Mouse (Mus musculus) C2C12 (cell line): ENCODE results near the gene Mroh3. TPM values are rescaled to one million over a fixed set of nuclear protein-coding genes. Genes with fewer than 3 reads are reported as not detected.

Experiments used
- H3K27me3 ChIP-seq: one replicate; pipeline ENCODE4 v1.6.1; 2011; ENCODE audit not compliant: control insufficient read depth, insufficient read depth, insufficient read length
- H3K36me3 ChIP-seq: one replicate; pipeline ENCODE4 v1.6.1; 2011; ENCODE audit not compliant: control insufficient read depth, insufficient read depth
- H3K4me3 ChIP-seq: one replicate; pipeline ENCODE4 v1.5.1; 2011; ENCODE audit warnings: mild to moderate bottlenecking, control low read depth; ENCODE audit not compliant: poor library complexity, insufficient read depth, severe bottlenecking
- H3K79me2 ChIP-seq: one replicate; pipeline ENCODE4 v1.6.1; 2011; ENCODE audit not compliant: control insufficient read depth, insufficient read depth
- H3K79me3 ChIP-seq: one replicate; pipeline ENCODE4 v1.6.1; 2011; ENCODE audit warnings: low read depth, control low read depth
- H3ac ChIP-seq: one replicate; pipeline ENCODE3; 2011; ENCODE audit warnings: low read depth; ENCODE audit not compliant: control insufficient read depth, insufficient read length
- CEBPB ChIP-seq: IDR thresholded peaks from one replicate; pipeline ENCODE4 v1.6.1; 2011; ENCODE audit warnings: low read depth, mild to moderate bottlenecking, control low read depth, moderate library complexity
- CTCF ChIP-seq: IDR thresholded peaks from one replicate; pipeline ENCODE4 v1.5.1; 2011; ENCODE audit not compliant: control insufficient read depth, insufficient read depth, insufficient read length
- FOSL1 ChIP-seq: IDR thresholded peaks from one replicate; pipeline ENCODE4 v1.8.0; 2011; ENCODE audit warnings: mild to moderate bottlenecking, low read length; ENCODE audit not compliant: poor library complexity, insufficient read depth, severe bottlenecking
- MAX ChIP-seq: IDR thresholded peaks from one replicate; pipeline ENCODE4 v1.6.1; 2011; ENCODE audit warnings: mild to moderate bottlenecking, control low read depth
- MYOD1 ChIP-seq: IDR thresholded peaks from one replicate; pipeline ENCODE4 v1.6.1; 2011; ENCODE audit warnings: low read depth; ENCODE audit not compliant: control insufficient read depth, insufficient read length
- MYOG ChIP-seq: IDR thresholded peaks from one replicate; pipeline ENCODE4 v1.6.1; 2011; ENCODE audit not compliant: control insufficient read depth, insufficient read length; ENCODE audit errors: extremely low read depth
- USF1 ChIP-seq: IDR thresholded peaks from one replicate; pipeline ENCODE4 v1.6.1; 2011; ENCODE audit warnings: low read depth, mild to moderate bottlenecking, control low read depth, moderate library complexity
- polyA plus RNA-seq: library from polyadenylated mRNA; unstranded; fragments of >200 nt; fragmentation: generic; extraction: Trizol; gene quantifications from one replicate; pipeline ENCODE4 v1.2.1, GENCODE M21; 2012; ENCODE audit warnings: missing spikeins

Mroh3 gene
- polyA plus RNA-seq, 1 experiment = not detected

GRCm38 (mm10) chr1:136132386-136133201 is 80.0 kb downstream of the Mroh3 start:
- no peak overlapping the region for H3ac ChIP-seq
- H3K27me3 ChIP-seq = no peaks in the 10 kb centered on the region
- H3K79me2 ChIP-seq = no peaks in the 10 kb centered on the region
- no peak for TF ChIP-seq MYOG
- TF ChIP-seq CTCF = no peak
- TF ChIP-seq CEBPB = no peak
- no peak for TF ChIP-seq USF1
- no peak for TF ChIP-seq MYOD1
- no peak for TF ChIP-seq FOSL1
- TF ChIP-seq MAX = no peak
- H3K79me3 ChIP-seq = no peaks in the 10 kb centered on the region
- H3K4me3 ChIP-seq = no peak overlapping the region
- no peaks in the 10 kb centered on the region for H3K36me3 ChIP-seq

Other genes with a start within 250 kb of the Mroh3 start
- gene Igfn1, start 206.5 kb downstream of the Mroh3 start, polyA plus RNA-seq = 0.06 TPM
- gene Tmem9, start 204.7 kb downstream of the Mroh3 start, polyA plus RNA-seq = 60.3 TPM
- not detected for gene Ascl5, start 162.0 kb downstream of the Mroh3 start, polyA plus RNA-seq
- gene Cacna1s, start 160.1 kb downstream of the Mroh3 start, polyA plus RNA-seq = 0.23 TPM
- gene Kif21b, start 81.4 kb downstream of the Mroh3 start, polyA plus RNA-seq = 0.66 TPM
- gene Inava, start 21.4 kb upstream of the Mroh3 start, polyA plus RNA-seq = 7.6 TPM
- not detected for gene Gpr25, start 48.0 kb upstream of the Mroh3 start, polyA plus RNA-seq
- 7.4 TPM for gene Camsap2, start 133.3 kb upstream of the Mroh3 start, polyA plus RNA-seq
- 6.0 TPM for gene Ddx59, start 202.4 kb upstream of the Mroh3 start, polyA plus RNA-seq